Mouse (Mus musculus): ENCODE results near the gene Atp5d. TPM values are rescaled to one million over a fixed set of nuclear protein-coding genes. Genes with fewer than 3 reads are reported as not detected.

Atp5d gene
- polyA plus RNA-seq, 1 experiment from 2014 or later = 465 TPM

GRCm38 (mm10) chr10:80134421-80134820 is 4.0 kb upstream of the Atp5d start:
- no peak overlapping the region for H3K4me2 ChIP-seq
- peaks cover 44% of the 10 kb centered on the region for H3K4me1 ChIP-seq (replicated peaks)
- no peak for ATAC-seq (ENCODE audit: insufficient number of reproducible peaks, insufficient read depth, low FRiP score, low TSS enrichment, low read depth)
- WGBS = 86% methylated on average over 9 of the region's 9 CpGs
- H3K27ac ChIP-seq = no peak overlapping the region
- H3K4me3 ChIP-seq (replicated peaks) = no peak overlapping the region
- H3K27me3 ChIP-seq = peaks cover 63% of the 10 kb centered on the region
- H3K9ac ChIP-seq (replicated peaks) = no peak overlapping the region
- peaks cover 60% of the 10 kb centered on the region for H3K36me3 ChIP-seq
- 0 out of 2 replicates have a peak, but pooled peaks cover 5% of the 10 kb centered on the region for H3K9me3 ChIP-seq

- Histone ChIP-seq H3K4me2 (no peak overlapping the region), H3K9ac (replicated peaks) (no peak overlapping the region), H3K27ac (no peak overlapping the region), H3K9me3 (0 out of 2 replicates have a peak, but pooled peaks cover 5% of the 10 kb centered on the region), H3K4me3 (replicated peaks) (no peak overlapping the region), H3K36me3 (peaks cover 52% of the 10 kb centered on the region), H3K4me1 (replicated peaks) (peaks cover 47% of the 10 kb centered on the region), H3K27me3 (peaks cover 65% of the 10 kb centered on the region)
- no peak for ATAC-seq (ENCODE audit: insufficient number of reproducible peaks, insufficient read depth, low FRiP score, low TSS enrichment, low read depth)
- WGBS = 79% methylated on average over 10 of the region's 10 CpGs
Measured at GRCm38 (mm10) chr10:80135161-80135560, 3.3 kb upstream of the Atp5d start.

GRCm38 (mm10) chr10:80135641-80136040 is 2.8 kb upstream of the Atp5d start:
- peaks cover 48% of the 10 kb centered on the region for H3K36me3 ChIP-seq
- peaks cover 70% of the 10 kb centered on the region for H3K27me3 ChIP-seq
- WGBS = 89% methylated on average over 1 of the region's 1 CpGs
- ATAC-seq (ENCODE audit: insufficient number of reproducible peaks, insufficient read depth, low FRiP score, low TSS enrichment, low read depth) = no peak
- 0 out of 2 replicates have a peak, but pooled peaks cover 5% of the 10 kb centered on the region for H3K9me3 ChIP-seq
- peaks cover 49% of the 10 kb centered on the region for H3K4me1 ChIP-seq (replicated peaks)
- no peak overlapping the region for H3K4me3 ChIP-seq (replicated peaks)
- H3K27ac ChIP-seq = no peak overlapping the region
- no peak overlapping the region for H3K9ac ChIP-seq (replicated peaks)
- H3K4me2 ChIP-seq = no peak overlapping the region

DNA sequence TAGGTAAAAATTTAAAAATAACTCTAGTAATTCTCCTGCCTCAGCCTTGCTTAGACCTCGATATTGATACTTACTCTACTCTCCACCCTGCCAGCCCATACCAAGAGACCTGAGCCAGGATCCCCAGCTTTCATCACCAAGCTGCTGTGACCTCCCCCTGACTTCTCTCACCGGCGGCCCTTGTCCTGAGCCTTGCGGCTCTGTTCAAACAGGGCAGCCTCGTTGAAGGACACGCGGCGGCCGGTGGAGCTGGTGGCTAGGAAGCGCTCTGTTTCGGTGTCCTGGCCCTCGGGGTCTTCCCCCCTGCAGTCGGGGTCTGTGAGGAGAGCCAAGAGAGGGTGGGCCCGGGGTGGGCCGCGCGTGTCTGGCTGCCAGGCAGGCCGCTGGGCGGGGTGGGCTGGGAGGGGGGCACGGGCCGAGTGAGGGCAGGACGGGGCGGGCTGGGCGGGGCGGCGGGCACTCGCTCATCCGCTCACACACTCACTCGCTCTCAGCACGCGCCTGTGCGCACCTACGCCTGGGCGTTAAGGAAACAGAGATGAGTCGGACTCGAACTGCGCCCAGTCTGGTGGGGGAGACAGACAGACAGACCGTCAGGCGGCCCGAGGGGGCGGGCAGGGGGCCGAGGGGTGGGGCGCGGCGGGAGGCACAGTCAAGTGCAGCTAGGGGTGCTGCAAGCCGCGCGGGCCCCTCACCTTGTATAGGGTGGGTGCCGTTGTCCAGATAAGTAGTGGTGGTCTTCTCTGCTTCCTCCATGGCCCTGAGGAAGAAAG is 2.1 kb upstream of the Atp5d start:
- H3K27me3 ChIP-seq = peaks cover 67% of the 10 kb centered on the region
- 0 out of 2 replicates have a peak, but pooled peaks cover 5% of the 10 kb centered on the region for H3K9me3 ChIP-seq
- peaks cover 51% of the 10 kb centered on the region for H3K4me1 ChIP-seq (replicated peaks)
- H3K36me3 ChIP-seq = peaks cover 40% of the 10 kb centered on the region
- 19% methylated on average over 41 of the region's 49 CpGs for WGBS
- peak overlapping the region; percentile 98 for H3K4me2 ChIP-seq
- peak overlapping the region; percentile 85; the same call in 1 of the 2 replicates for H3K9ac ChIP-seq (replicated peaks)
- H3K4me3 ChIP-seq (replicated peaks) = peak overlapping the region; percentile 81
- no peak for ATAC-seq (ENCODE audit: insufficient number of reproducible peaks, insufficient read depth, low FRiP score, low TSS enrichment, low read depth)
- H3K27ac ChIP-seq = no peak overlapping the region

DNA sequence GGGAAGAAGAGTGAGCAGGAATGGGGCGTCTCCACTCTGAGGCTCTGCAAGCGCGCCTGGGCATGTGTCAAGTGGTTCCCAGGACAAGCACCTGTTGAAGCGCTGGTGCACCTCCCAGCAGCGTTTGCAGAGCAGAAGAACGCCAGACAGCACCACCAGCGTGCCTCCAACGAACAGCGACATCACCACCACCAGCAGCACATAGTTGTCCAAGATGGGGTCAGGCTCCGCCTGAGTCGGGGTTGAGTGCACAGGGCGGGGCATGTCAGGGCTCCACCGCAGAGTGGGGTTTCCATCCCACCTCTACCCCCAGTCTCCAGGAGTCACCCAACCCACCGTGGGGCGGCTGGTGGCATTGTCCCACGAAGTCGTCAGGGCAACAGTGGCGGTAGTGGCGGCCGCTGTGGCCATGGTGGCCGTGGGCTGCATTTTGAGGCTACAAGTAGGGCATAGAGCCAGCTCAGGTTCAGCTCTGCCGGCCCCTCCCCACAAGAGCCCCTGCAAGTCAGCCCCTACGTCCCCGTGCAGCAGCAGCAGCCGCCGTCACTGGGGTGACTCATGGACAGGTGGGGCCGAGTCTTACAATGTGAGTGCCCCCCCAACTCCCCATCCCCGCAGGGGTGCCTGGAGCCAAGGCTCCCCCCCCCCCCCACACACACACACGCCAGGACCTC is 1.3 kb upstream of the Atp5d start:
- no peak for ATAC-seq (ENCODE audit: insufficient number of reproducible peaks, insufficient read depth, low FRiP score, low TSS enrichment, low read depth)
- H3K36me3 ChIP-seq = peaks cover 33% of the 10 kb centered on the region
- H3K27ac ChIP-seq = no peak overlapping the region
- H3K4me2 ChIP-seq = peak overlapping the region; percentile 98
- H3K4me3 ChIP-seq (replicated peaks) = peak overlapping the region; percentile 81
- H3K9me3 ChIP-seq = 0 out of 2 replicates have a peak, but pooled peaks cover 5% of the 10 kb centered on the region
- H3K27me3 ChIP-seq = peaks cover 63% of the 10 kb centered on the region
- peaks cover 44% of the 10 kb centered on the region for H3K4me1 ChIP-seq (replicated peaks)
- WGBS = 5% methylated on average over 29 of the region's 29 CpGs
- H3K9ac ChIP-seq (replicated peaks) = peak overlapping the region; percentile 85

DNA sequence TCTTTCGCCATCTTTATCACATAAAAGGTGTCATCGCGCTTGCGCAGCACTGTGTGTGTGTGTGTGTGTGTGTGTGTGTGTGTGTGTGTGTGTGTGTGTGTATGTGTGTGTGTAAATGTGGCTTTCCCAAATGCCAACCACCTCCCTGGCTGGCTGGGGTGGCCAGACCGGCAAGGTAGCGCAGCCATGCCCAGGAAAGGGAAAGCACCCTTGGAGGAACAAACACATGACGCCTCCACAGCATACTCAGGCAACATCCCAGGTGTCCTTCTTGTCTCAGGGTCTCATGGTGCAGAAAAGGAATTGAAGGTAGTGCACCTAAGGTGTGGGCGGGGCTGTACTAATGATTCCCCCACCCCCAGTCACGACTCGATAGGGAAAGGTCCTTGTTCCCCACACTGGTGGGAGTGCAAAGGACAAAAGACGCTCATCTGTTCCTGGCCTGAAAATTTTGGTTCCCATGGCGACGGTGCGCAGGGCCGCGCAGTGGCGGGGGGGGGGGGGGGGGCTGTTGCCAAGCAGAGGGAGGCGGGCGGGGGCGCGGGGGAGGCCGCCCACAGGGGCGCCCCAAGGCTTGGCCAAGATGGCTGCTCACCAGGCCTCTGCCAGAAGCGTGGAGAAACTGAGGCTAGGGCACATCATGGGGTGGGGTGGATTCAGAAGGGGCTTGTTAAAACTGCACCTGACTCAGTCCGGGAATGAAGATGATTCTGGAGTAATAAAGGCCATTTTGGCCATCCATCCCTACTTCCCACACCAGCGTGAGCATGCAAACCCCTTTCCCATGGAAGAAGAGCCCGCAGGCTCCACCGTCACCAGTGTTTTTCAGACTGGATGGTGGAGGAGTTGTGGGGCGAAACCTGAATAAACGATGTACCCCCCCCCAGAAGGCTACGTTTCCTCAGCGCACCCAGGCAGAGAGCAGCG is 543 bp upstream of the Atp5d start:
- Histone ChIP-seq H3K4me1 (replicated peaks) (peaks cover 46% of the 10 kb centered on the region), H3K27me3 (peaks cover 63% of the 10 kb centered on the region), H3K27ac (0 out of 2 replicates have a peak overlapping the region, but pooled peaks have one; percentile 74), H3K4me2 (peak overlapping the region; percentile 98), H3K36me3 (peaks cover 25% of the 10 kb centered on the region), H3K9ac (replicated peaks) (peak overlapping the region; percentile 85), H3K9me3 (0 out of 2 replicates have a peak, but pooled peaks cover 5% of the 10 kb centered on the region), H3K4me3 (replicated peaks) (peak overlapping the region; percentile 81)
- ATAC-seq (ENCODE audit: insufficient number of reproducible peaks, insufficient read depth, low FRiP score, low TSS enrichment, low read depth) = no peak
- WGBS = 4% methylated on average over 30 of the region's 33 CpGs

- Histone ChIP-seq H3K4me3 (replicated peaks) (peak overlapping the region; percentile 81), H3K36me3 (peaks cover 22% of the 10 kb centered on the region), H3K27ac (peak overlapping the region; percentile 74; the same call in 1 of the 2 replicates), H3K27me3 (peaks cover 61% of the 10 kb centered on the region), H3K4me1 (replicated peaks) (peaks cover 47% of the 10 kb centered on the region), H3K4me2 (peak overlapping the region; percentile 98), H3K9me3 (0 out of 2 replicates have a peak, but pooled peaks cover 5% of the 10 kb centered on the region), H3K9ac (replicated peaks) (peak overlapping the region; percentile 85)
- WGBS = 1% methylated on average over 10 of the region's 10 CpGs
- no peak for ATAC-seq (ENCODE audit: insufficient number of reproducible peaks, insufficient read depth, low FRiP score, low TSS enrichment, low read depth)
Measured at GRCm38 (mm10) chr10:80139439-80139775, 975 bp downstream of the Atp5d start.

GRCm38 (mm10) chr10:80139975-80140665 is 1.7 kb downstream of the Atp5d start:
- peaks cover 22% of the 10 kb centered on the region for H3K36me3 ChIP-seq
- ATAC-seq (ENCODE audit: insufficient number of reproducible peaks, insufficient read depth, low FRiP score, low TSS enrichment, low read depth) = no peak
- 75% methylated on average over 11 of the region's 11 CpGs for WGBS
- H3K9ac ChIP-seq (replicated peaks) = no peak overlapping the region
- H3K4me2 ChIP-seq = peak overlapping the region; percentile 98; the same call in 1 of the 2 replicates
- peak overlapping the region; percentile 75; the same call in 1 of the 2 replicates for H3K4me3 ChIP-seq (replicated peaks)
- H3K27me3 ChIP-seq = peaks cover 54% of the 10 kb centered on the region
- peaks cover 47% of the 10 kb centered on the region for H3K4me1 ChIP-seq (replicated peaks)
- H3K27ac ChIP-seq = no peak overlapping the region
- H3K9me3 ChIP-seq = 0 out of 2 replicates have a peak, but pooled peaks cover 5% of the 10 kb centered on the region

- Histone ChIP-seq H3K4me1 (replicated peaks) (peaks cover 52% of the 10 kb centered on the region), H3K4me2 (peak within 1 kb of the TSS; percentile 98), H3K36me3 (peaks cover 27% of the 10 kb centered on the region), H3K27me3 (peaks cover 49% of the 10 kb centered on the region), H3K4me3 (replicated peaks) (peak within 1 kb of the TSS; percentile 81), H3K9ac (replicated peaks) (peak within 1 kb of the TSS; percentile 40; the same call in 1 of the 2 replicates), H3K27ac (peak within 1 kb of the TSS; percentile 68), H3K9me3 (0 out of 2 replicates have a peak, but pooled peaks cover 5% of the 10 kb centered on the region)
- WGBS = 78% methylated on average over 10 of the region's 10 CpGs
- no peak for ATAC-seq (ENCODE audit: insufficient number of reproducible peaks, insufficient read depth, low FRiP score, low TSS enrichment, low read depth)
Measured at GRCm38 (mm10) chr10:80140666-80141035, 2.2 kb downstream of the Atp5d start, which contains the start of gene Cbarp. Cbarp (minus strand) TSS chr10:80140835.

GRCm38 (mm10) chr10:80141243-80141642 is 2.8 kb downstream of the Atp5d start:
- Histone ChIP-seq H3K36me3 (peaks cover 30% of the 10 kb centered on the region), H3K27ac (peak overlapping the region; percentile 68), H3K9me3 (no peaks in the 10 kb centered on the region), H3K9ac (replicated peaks) (peak overlapping the region; percentile 40; the same call in 1 of the 2 replicates), H3K4me3 (replicated peaks) (peak overlapping the region; percentile 75), H3K4me2 (peak overlapping the region; percentile 91), H3K27me3 (peaks cover 43% of the 10 kb centered on the region), H3K4me1 (replicated peaks) (peaks cover 55% of the 10 kb centered on the region)
- ATAC-seq (ENCODE audit: insufficient number of reproducible peaks, insufficient read depth, low FRiP score, low TSS enrichment, low read depth) = peak; percentile 11; the same call in 1 of the 2 replicates
- 1% methylated on average over 29 of the region's 29 CpGs for WGBS
